Mouse (Mus musculus): ENCODE data around the gene Nup107. TPM values are rescaled to one million over a fixed set of nuclear protein-coding genes. Genes with fewer than 3 reads are reported as not detected.
A peak's percentile ranks its signal among the peaks of the same experiment; 100 is the strongest.
"Not testable (repeated sequence)": the region's sequence is repeated elsewhere in the genome, so short reads cannot be mapped to it uniquely, and the experiment has no call there.

Nup107 gene
- total RNA-seq, 2 experiments from 2014 or later = 13.8 TPM

DNA sequence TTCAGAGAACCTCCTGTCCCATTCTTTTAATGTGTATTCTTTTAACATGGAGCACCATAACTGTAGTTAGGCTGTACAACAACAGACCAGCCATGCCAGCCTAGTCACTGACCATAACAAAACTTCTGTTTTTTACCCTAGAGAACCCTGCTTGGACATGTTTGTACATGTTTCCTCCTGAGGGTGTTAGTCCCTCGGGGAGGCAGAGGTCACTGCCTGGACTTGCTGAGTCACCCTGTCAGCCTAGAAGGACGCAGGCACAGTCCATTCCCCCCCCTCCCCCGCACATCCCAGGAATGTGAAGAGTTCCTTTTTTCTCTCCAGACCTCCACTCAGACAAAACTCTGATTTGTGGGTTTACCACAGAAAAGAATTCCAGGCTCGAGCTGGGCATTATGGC, 74.9 kb downstream of the Nup107 start:
- peak; percentile 16 for DNase-seq

DNA sequence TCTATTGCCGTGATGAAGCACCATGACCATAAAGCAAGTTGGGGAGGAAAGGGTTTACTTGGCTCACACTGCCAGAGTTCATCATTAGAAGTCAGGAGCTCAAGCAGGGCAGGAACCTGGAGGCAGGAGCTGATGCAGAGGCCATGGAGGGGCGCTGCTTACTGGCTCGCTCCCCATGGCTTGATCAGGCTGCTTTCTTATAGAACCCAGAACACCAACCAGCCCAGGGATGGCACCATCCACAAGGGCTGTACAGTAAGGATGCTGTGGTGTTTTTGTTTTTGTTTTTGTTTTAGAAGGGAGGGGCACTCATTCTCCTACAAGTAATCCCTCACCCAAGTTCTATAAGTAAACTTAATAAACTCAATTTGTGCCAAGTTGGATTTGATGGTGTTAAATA, 75.8 kb downstream of the Nup107 start:
- no peak for DNase-seq

DNA sequence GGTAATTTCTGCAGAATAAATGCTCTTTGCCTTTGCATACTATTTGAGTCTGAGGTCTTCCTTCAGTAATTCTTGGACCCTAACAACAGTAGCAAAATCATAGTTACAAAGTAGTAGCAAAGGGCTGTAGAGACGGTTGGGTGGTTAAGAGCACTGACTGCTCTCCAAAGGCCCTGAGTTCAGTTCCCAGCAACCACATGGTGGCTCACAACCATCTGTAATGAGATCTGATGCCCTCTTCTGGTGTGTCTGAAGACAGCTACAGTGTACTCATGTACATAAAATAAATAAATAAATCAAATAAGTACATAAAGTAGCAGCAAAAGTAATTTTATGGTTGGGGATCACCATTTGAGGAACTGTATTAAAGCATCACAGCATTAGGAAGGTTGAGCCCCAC, 76.9 kb downstream of the Nup107 start:
- DNase-seq = not testable (repeated sequence)

DNA sequence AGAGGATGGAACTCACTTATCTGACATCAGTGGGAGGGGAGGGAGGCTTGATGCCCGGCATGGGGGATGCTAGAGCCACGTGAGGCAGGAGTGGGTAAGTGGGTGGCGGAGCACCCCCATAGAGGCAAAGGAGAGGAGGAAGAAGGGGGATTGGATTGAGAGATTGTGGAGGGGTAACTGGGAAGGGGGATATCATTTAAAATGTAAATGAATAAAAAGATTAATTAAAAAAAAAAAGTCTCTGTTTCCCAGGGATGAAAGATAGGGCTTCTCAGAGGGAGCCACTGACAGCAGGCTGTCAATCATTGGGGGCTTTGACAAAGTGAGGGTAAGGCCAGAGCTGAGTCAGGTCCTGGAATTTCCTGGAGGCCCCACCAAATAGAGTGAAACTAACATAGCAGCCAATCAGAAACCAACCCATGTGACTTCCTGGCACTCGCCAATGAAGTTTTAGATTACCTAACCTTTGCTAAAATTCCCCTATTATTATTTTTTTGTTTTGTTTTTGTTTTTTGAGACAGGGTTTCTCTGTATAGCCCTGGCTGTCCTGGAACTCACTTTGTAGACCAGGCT, 77.5 kb downstream of the Nup107 start:
- DNase-seq = no peak

DNA sequence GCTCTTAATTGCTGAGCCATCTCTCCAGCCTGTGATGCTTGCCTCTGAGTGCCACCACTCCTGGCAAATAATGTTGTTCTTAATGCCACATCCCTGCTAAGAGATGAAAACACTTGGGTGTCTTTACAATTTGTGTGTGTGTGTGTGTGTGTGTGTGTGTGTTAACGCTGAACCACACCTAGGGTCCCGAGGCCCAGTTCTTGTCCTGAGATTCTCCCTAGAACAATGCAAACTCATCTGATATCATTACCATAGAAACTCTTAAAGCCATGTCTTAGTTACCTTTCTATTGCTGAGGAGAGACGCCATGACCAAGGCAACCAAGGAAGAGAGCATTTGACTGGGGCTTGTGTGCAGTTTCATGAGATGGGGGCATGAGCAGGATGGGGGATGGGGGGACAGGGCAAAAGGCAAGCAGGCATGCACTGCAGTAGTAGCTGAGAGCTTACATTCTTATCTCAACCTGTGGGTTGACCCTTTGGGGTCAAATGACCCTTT, 78.4 kb downstream of the Nup107 start:
- DNase-seq = no peak

DNA sequence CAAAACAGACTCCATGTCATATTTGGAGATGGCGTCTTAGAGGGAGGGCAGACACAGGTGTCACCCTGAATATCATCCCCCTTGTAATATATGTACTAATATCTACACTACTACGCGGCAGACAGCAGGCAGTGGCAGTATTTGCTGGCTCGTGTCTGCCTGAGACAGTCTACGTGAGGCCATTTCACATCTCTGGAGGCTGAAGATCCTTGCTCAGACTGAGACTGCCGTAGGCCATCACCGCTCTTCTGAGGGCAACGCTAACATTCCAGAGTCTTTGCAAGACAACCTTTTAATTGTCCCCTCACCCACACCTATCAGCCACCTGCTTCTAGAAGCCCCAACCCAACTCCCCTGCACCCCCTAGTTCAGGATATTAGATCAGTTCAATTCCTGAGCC, 79.0 kb downstream of the Nup107 start:
- no peak for DNase-seq

DNA sequence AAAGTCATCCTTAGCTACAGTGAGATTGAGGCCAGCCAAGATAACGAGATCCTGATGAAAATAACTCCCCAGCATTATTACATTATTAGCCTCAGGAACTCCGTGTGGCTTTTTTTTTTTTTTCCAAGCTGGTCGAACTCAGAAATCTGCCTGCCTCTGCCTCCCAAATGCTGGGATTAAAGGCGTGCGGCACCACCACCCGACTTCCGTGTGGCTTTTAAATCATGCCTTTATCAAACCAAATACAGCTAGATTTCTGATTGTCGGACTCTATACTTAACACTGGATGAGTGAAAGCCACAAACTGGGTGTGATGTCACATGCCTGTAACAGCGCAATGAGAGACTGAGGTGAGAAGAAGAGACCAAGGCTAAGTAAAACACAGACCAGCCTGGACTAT, 79.6 kb downstream of the Nup107 start:
- no peak for DNase-seq

DNA sequence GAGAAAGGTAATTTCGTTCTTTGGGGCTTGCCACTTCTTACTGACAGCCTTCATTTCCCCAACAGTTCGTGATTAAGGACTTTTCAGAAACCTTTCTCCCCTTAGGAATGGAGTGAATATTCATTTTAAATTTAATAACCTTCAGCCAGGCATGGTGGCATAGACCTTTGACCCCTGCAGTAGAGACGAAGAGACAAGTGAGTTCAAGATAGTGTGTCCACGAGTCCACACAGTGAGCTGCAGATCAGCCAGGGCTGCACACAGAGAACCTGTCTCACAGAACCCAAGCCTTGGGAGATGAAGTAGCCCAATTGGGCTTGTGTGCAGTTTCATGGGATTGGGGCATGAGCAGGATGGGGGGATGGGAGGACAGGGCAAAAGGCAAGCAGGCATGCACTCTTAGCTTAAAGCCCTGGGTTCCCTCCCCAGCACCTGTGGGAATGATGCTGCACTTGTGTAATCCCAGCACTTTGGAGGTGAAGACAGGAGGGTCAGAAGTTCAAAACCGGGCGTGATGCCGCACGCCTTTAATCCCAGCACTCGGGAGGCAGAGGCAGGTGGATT, 80.2 kb downstream of the Nup107 start:
- no peak for DNase-seq

DNA sequence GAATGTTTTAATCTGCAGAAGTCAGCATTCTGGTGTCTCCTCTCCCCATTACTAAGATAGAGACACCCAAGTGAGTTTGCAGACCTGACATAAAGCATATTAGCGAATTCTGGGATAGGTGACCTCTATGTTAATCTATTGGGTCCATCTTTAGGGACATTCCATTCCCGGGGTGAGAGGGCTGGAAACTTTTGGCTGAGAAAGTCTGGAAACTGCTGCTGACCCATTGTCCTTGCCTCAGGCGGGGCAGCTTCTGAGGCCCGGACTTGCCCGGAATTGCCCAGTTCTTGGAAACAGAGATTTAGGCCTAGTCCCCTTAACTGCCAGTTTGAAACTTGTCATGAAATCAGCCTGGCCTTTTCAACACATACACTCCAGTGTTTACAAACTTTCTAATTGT, 81.1 kb downstream of the Nup107 start:
- DNase-seq = no peak

DNA sequence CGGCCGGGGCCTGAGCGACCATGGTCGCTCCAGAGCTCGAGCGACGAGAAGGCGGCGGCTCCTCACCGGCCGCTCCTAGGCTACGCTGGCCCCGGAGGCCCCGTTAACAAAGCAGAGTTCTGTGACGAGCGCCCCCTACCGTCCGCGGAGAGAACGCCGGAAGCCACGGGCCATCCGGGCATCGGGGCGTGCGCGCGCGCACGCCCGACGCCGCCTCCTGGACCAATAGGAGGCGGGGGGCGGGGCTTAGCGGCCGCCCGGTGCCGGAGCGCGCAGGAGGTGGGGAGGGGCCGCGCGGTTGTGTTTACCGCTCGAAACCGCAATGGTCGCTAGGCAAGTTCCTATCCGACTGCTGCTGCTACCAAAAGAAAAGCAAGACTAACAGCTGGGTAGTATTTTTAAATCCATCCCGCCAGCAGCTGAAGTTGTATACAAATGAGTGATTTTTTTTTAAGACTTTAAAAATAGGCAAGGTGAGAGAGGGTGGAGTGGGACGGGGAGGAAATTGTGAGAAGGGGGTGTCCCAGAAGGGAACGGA, 81.8 kb downstream of the Nup107 start, which contains the start of gene Mdm2:
Gene Mdm2, minus strand, starts transcription at position 155 of the 538 bp plus-strand sequence.
- peak; percentile 99 for DNase-seq

DNA sequence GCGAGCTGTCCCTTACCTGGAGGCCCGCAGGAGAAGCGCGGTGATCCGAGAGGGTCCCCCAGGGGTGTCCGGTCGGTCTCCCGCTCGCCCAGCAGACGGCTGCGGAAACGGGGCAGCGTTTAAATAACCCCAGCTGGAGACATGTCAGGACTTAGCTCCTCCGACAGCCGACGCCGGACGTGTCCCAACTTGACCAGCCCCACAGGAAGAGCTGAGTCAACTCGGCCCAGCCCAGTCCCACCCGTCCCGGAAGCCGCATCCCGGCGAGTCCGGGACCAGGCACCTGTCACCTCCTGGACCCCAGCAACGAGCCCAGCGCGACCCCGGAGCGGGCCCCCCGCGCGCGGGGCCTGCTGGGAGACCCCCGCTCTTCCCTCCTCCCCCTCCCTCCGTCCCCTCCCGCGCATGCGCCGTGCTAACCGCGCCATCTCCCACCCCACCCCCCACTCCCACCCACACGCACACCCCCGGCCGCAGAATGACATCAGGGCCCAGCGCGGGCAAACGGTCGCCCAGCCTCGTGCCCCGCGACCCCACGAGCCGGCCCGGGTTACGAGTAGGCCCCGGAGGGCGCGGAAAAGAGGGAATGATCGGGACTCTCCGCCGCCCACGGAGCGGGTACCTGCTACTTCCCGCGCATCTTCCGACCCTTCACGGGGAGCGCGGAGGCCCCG, 82.4 kb downstream of the Nup107 start:
- peak; percentile 78 for DNase-seq

DNA sequence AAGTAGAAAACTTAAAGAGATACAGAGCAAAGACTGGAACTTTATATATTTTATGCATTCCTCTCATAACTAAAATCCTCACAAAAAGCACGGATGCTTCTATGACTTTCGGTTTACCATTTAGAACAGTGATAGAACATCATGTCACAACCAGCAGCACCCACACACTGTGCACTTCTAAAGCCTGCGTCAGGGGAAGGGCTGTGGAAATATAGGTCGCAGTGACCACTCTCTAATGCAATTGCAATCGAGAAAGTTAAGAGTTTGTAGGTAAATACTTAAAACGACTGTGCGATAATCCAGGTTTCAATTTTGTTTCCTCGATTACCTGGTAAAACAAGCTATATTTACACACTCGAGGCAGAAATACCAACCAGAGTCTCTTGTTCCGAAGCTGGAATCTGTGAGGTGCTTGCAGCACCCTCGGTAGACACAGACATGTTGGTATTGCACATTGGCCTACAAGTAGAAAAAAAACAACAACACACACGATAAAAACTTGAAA, 83.1 kb downstream of the Nup107 start:
- no peak for DNase-seq

DNA sequence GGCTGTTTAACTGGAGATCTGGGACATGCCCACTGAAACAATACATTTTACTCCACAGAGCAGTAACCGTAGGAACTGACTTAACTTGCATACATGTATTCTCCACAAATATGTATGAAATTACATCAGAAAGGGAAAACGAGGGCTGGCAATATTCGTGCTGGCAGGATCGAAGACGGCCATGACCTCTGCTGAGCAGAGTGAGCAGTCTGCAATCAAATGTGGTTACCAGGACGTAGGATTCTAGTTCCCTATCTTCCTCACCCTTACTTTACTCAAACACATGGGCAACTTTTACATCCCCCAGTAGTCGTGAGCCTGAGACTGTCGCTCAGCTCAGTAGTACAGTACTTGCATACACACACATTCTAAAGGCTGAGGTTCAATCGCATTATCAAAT, 83.6 kb downstream of the Nup107 start:
- DNase-seq = no peak

DNA sequence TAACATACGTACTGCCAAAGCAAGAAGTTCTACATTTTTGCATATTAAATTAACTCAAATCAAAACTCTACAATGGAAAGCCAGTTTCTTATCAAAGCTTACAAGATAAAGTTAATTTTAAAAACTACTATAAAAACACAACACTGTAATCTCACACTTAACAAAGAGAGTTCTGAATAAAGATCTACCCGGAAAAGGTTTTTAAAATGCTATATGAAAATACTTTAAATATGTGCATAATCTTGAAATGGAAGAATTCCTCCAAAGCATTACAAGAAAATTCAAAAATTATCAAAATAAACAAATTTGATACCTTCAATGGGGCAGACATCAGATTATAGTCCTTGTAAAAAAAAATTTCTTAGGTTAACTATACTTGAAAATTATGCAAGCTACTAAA, 84.1 kb downstream of the Nup107 start:
- DNase-seq = no peak

DNA sequence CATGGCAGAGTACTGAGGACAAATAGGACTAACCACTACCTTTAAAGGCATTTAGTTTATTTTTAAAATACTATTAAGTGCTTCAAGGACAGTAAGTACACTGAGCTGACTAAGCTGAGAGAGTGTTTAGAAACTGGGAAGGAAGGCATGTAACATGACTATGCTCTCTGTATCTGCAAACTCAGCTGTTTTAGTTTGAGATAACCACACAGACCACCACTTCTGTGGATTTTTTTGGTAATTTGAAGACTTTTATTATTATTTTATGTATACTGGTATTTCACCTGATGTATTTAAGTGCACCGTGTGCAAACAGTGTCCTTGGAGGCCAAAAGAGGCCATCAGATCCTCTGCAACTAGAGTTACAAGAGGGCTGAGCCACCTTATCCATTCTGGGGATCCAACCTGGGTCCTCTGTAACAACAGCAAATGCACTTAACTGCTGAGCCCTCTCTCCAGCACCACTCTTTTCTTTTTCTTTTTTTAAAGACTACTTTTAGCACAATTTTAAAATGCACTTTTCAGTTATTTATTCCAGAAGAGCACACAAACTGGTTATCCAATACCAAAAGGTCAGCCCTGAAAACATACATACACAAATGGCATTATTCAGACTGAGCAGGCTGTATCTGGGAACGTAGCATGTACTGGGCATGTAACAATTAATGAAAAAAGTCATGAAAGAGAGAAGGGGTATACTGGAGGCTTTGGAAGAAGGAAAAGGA, 85.2 kb downstream of the Nup107 start:
- DNase-seq = no peak

DNA sequence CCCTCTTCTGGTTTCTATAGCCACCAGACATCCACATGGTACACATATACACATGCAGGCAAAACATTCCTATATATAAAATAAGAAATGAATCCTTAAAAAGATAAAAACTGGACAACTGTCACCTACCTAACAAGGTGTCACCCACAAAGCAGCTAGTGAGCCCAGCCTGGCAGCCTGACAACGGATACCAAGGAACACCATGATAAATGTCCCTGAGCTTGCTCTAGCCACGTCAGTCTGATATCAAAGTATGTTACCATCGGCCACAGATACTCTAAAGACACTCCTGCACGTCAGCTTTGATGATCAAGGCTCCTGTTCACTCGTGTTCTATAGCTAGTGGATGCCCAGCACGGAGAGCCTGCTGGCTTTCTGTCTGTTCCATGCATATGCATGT, 86.1 kb downstream of the Nup107 start:
- no peak for DNase-seq

DNA sequence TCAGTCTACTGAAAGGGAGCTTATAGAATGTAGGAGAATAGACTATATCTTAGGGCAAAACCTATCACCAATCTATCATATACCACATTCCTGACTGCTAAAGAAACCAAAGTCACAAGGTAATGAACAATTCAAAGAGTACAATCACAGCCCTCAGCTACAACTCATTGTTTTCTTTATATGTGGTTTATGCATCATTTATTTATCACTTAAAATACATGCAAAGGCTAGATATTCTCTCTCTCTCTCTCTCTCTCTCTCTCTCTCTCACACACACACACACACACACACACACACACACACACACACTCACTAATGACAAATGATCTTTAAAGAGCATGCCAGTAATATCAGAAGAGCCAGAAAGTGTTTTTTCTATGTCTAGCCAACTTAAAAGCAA, 86.7 kb downstream of the Nup107 start:
- no peak for DNase-seq

DNA sequence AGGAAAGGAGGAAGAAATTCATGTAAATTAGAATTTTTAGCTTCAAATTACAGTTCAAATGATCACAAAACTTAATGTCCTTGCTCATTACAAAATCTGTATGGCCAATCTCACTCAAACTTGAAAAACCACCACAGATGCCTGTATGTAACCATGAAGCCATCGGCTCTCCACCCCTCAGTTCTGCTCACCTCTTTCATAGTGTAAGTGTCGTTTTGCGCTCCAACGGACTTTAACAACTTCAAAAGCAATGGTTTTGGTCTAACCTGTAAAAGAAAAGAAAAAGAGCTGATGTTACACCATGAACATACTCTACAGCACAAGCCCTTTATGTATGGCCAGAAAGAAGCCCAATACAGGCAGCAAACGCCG, 87.6 kb downstream of the Nup107 start:
- DNase-seq = no peak

DNA sequence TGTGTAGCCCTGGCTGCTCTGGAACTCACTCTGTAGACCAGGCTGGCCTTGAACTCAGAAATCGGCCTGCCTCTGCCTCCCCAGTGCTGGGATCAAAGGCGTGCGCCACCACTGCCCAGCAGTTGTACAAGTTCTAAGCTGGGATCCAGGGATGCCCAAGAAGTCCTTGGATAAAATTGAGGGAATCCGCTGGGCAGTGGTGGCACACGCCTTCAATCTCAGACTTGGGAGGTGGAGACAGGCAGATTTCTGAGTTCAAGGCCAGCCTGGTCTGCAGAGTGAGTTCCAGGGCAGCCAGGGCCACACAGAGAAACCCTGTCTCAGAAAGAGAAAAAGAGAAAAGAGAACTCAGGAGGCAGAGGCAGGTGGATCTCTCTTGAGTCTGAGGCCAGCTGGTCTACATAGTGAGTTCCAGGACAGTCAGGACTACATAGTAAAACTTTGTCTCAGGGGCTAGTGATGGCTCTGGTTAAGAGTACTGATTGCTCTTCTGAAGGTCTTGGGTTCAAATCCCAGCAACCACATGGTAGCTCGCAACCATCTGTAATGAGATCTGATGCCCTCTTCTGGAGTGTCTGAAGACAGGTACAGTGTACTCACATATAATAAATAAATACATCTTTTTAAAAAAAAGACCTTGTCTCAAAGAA, 88.1 kb downstream of the Nup107 start:
- DNase-seq = not testable (repeated sequence)

DNA sequence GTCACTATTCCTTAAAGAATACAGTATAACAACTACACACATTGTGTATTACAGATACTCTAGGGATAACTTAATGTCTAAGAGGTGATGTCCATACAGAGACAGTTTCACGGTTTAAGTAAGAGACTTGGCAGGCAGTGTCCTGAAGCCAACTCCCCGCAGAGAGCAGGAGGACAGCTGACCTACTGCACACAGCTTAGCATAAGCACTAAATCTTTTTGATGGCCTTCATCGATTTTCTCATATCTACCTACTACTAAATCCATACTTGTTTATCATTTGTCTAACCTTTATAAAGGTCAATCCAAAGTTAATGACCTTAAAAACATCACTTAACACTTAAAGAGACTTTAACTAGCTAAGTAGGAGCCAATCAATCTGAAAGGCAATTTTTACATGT, 89.0 kb downstream of the Nup107 start:
- DNase-seq = no peak

DNA sequence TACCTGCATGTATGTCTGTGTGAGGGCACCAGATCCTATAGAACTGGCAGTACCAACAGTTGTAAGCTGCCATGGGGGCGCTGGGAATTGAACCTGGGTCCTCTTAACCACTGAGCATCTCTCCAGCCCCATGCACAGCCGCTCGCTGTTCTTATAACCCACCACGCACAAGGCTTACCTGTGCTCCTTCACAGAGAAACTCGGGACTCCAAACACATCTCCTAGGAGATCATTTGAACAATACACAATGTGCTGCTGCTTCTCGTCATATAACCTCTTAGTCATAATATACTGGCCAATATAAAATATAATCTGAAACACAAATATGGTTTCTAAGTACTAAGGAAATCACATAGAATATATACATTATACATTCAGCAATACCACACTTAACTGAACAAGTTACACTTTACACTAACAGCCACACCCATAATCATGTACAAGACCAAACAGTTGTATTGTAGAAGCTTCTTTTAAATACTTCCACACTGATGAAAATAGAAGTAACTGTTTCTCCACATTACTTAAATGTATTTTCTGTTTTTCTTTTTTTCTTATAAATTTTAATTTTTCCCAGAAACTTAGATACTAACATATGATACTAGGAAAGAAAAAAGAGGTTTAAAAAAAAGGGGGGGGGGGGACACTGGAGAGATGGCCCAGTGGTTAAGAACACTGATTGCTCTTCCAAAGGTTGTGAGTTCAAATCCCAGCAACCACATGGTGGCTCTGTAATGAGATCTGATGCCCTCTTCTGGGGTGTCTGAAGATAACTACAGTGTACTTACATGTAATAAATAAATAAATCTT, 90.3 kb downstream of the Nup107 start:
- no peak for DNase-seq
